Mouse (Mus musculus): Measurements from ENCODE around the gene Hdlbp.
A peak's percentile ranks its signal among the peaks of the same experiment; 100 is the strongest.

Gene Hdlbp

GRCm38 (mm10) chr1:93445111-93445821, 33.3 kb downstream of the Hdlbp start:
- peak; percentile 65 for DNase-seq (ENCODE audit: low read depth)

DNA sequence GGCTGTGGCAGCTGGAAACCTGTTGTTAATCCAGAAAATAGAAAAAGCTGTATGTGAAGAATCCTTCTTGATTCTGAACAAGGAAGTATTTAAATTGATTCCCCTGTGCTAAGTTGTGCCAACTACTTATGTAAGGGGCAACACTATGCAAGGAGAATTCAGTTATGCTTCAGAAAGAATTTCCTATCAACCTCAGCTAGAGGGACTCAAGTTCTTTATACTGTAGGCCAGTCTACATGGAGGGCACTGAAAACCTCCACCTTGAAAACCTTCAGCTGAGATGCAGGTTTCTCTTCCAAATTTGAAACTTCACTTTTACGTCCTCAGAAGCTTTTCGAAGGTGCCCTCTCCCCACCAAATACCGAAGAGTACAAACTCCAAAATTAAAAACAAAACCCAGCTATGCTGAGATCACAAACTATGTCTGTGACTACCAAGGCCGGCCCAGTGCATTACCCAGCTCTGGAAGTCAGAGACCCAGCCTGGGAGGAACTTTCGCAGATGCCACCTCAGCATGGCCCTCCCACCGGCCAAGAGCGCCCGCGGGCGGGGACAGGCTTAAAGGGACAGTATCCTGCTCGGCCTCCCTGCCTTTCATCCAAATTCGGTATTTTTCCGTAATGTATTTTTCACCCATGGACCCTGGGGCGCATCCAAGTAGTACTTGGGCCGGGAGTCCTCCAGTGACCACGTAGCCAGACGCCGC, 34.1 kb downstream of the Hdlbp start:
- DNase-seq (ENCODE audit: low read depth): peak; percentile 60

DNA sequence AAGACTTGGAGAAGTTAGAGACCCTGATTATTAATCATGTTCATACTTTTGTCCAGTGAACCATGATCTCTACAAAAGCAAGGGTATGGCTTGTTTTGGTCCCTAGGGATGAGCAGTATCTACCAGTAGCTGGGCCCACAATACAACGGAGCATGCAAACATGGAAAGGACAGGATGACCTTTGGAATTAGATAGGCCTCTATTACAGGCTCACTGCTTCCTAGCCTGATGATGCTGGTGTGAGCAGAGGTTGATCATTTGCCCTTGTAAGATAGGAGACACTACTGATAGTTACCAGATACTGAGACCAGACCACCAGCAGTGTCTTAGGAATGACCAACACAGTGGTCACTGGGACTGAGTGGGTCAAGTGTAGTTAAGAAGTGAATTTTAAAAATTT, 39.3 kb downstream of the Hdlbp start:
- DNase-seq (ENCODE audit: low read depth): no peak

DNA sequence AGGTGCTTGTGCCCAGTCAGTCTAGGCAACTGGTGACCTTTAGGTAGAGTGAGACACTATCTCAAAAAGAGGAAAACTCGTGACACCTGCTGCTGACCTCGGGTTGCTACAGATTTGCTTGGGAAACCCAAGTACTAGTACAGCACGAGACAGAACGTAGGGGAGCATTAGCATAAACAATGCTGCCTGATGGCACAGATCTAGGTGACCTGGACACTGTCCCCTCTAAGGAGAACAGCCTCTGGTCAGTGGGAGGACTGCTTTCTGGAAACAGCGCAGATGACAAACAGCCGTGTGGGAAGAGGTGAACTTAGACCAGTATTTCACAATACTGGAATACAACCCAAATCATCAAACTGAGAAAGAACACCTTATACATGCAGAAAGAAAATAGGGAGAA, 46.5 kb downstream of the Hdlbp start:
- no peak for DNase-seq (ENCODE audit: low read depth)

DNA sequence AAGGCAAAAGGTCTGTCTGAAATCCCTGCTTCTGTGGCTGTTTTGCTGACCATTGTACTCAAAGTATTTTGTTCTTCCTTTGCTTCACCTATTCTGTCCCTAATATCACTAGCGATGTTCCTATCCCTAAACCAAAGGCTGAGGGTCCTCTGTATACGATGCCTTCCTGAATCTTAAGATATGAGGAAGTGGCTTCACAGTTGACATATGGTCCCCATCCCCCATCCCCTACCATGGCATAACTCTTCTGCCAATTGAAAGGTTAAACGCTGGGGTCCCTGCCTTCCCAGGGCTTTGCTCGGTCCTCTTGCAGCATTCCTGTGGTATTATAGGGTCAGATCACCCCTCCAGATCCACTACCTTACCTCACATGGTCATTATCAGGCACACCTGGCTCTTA, 75.2 kb downstream of the Hdlbp start:
- DNase-seq (ENCODE audit: low read depth): peak; percentile 18

DNA sequence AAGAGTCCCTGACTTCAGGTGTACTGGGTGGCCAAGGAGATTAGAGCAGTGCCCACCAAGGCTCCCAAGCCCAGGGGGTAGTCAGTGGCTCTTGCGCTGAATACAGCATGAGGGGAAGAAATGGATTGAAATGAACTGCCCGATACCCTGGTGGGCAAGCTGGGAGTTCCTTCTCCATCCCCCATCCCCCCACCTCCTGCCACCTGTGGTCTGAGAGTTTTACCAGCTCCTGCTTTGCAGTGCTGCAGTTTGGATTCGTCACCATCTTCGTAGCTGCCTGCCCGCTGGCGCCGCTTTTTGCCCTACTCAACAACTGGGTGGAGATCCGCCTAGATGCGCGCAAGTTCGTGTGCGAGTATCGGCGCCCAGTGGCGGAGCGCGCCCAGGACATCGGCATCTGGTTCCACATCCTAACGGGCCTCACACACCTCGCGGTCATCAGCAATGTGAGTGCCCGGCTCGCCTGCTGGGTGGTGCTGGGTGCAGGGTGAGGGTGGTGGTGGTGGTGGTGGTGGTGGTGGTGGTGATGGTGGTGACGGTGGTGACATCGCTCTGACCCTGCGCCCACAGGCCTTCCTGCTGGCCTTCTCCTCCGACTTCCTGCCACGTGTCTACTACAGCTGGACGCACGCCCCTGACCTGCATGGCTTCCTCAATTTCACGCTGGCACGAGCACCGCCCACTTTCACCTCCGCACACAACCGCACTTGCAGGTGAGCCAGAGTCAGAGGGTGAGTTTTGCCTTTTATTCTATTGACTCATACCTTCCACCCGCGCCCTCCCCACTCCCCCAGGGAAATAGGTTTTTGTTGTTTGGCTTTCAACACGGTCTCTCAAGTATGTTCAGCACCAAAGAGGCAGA, 77.2 kb downstream of the Hdlbp start:
- DNase-seq (ENCODE audit: low read depth): no peak

- no peak for DNase-seq (ENCODE audit: low read depth)
Observed at GRCm38 (mm10) chr1:93388906-93389305, 89.7 kb downstream of the Hdlbp start.

GRCm38 (mm10) chr1:93387198-93387597, 91.4 kb downstream of the Hdlbp start:
- DNase-seq (ENCODE audit: low read depth): no peak

DNA sequence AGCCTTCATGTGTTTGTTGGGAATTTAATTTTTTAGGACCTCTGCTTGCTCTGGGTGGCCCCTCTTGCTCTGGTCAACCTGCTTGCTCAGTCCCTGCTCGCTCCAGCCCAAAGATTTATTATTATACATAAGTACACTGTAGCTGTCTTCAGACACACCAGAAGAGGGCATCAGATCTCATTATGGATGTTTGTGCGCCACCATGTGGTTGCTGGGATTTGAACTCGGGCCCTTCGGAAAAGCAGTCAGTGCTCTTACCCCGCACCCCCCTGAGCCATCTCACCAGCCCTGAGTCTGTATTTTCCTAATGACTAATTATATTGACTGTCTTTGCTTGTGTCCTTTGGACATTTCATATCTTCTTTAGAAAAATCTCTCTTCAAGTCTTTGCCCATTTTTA, 99.5 kb downstream of the Hdlbp start:
- DNase-seq (ENCODE audit: low read depth): no peak

DNA sequence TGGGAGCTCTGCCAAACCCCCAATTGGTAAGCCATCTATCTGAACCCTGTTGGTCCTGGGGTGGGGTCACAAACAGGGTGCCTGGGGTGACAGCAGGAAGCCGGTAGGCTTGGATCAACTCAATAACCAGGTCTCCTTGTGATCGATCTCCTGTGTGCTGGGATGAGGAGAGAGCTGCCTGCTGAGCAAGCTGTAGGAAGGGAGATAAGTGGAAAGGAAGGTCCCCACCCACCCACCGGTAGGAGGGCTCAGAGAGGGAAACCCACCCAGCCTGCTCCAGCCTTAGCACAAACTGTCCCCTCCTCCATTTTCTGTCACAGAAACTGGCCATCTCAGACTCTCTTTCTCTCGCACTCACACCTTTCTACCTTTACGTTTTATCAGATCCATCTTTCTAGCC, 101.3 kb downstream of the Hdlbp start:
- DNase-seq (ENCODE audit: low read depth): no peak

GRCm38 (mm10) chr1:93373665-93374064, 105.0 kb downstream of the Hdlbp start, which contains the start of gene Ano7:
Ano7 (plus strand) TSS chr1:93373930.
- no peak for DNase-seq (ENCODE audit: low read depth)

- peak; percentile 13 for DNase-seq (ENCODE audit: low read depth)
Observed at GRCm38 (mm10) chr1:93365641-93366040, 113.0 kb downstream of the Hdlbp start.

DNA sequence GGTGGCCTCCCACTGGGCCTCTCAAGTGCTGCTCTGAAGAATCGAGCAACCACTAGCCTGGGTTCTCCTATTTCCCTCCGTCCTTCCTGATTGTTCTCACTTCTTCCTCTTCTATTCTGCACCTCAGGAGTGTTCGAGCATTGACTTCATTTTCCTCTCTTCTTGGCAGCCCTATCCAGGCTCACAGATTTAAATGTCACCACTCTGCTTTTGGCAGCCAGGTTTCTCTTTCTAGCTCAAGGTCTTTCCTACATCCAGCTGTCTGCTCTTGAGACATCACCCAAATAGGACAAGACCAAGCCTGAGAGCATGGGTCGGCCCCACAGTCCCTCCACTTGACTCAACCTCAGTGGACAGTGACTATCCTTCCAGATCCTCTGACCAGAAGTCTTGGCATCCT, 116.0 kb downstream of the Hdlbp start:
- DNase-seq (ENCODE audit: low read depth): no peak

All from c-Kit-positive CD71-negative TER-119-negative erythroid progenitor cells, embryonic 14.5 days (primary cell).